Mouse (Mus musculus) embryonic facial prominence, embryonic 10.5 days (tissue): ENCODE measurements around the gene Gm11011. TPM values are rescaled to one million over a fixed set of nuclear protein-coding genes. Genes with fewer than 3 reads are reported as not detected.

Experiments
- DNase-seq: peaks from one replicate; pipeline ENCODE4 v3.0.0-alpha.2; 2017; ENCODE audit warnings: low spot score
- H3K27ac ChIP-seq: fragments of 300-500 bp; sonication (generic); replicated peaks from 2 replicates; pipeline ENCODE4 v1.5.1; 2016; ENCODE audit warnings: mild to moderate bottlenecking
- H3K27me3 ChIP-seq: fragments of 300-500 bp; sonication (generic); replicated peaks from 2 replicates; pipeline ENCODE4 v1.6.1; 2016; ENCODE audit warnings: low read depth, mild to moderate bottlenecking; ENCODE audit not compliant: poor library complexity, severe bottlenecking
- H3K36me3 ChIP-seq: fragments of 300-500 bp; sonication (generic); replicated peaks from 2 replicates; pipeline ENCODE4 v1.6.1; 2016; ENCODE audit warnings: mild to moderate bottlenecking, moderate library complexity
- H3K4me1 ChIP-seq: fragments of 300-500 bp; sonication (generic); 2 replicates; pipeline ENCODE4 v1.6.1; 2016
- H3K4me3 ChIP-seq: fragments of 300-500 bp; sonication (generic); 2 replicates; pipeline ENCODE4 v1.5.1; 2016; ENCODE audit warnings: mild to moderate bottlenecking, moderate library complexity
- H3K9me3 ChIP-seq: fragments of 300-500 bp; sonication (generic); 2 replicates; pipeline ENCODE4 v1.6.1; 2016; ENCODE audit warnings: mild to moderate bottlenecking
- WGBS: fragments of 180-500 bp; shearing (Covaris S2); methylation state at CpG from one replicate; pipeline ENCODE4 v1.1.7; 2016; 5-methylcytosine and 5-hydroxymethylcytosine counted together
- polyA plus RNA-seq: library from polyadenylated mRNA; unstranded; fragments of >200 nt; fragmentation: Nextera tagmentation; extraction: Ambion mirVana; gene quantifications from 2 replicates; pipeline ENCODE4 v1.2.1, GENCODE M21; 2016

The Gm11011 gene
- polyA plus RNA-seq, 1 experiment from 2014 or later: not detected

DNA sequence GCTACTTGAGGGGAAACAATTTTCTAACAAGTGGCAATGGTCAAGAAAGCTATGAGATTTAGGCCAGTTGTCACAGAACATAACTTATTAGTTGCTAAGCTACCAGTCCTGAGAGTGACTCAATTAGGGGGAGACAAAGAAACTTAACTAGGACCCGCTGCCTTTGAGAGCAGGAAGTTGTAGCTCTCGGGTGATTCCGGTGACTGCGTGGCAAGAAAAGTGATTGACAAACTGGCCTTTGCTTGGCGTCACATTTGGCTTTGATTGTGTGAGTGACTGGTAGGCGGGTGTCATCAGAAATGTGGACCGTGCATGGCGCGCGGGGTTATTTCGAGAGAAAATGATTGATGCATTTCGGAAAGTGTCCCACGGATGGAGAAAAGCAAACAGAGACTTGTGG lies 22.4 kb upstream of the Gm11011 start:
- peak; percentile 39 for DNase-seq
- Histone ChIP-seq H3K4me1 (peaks cover 43% of the 10 kb centered on the region), H3K4me3 (no peak overlapping the region), H3K27ac (peak overlapping the region; percentile 12; the same call in 1 of the 2 replicates), H3K9me3 (no peaks in the 10 kb centered on the region), H3K27me3 (no peaks in the 10 kb centered on the region), H3K36me3 (no peaks in the 10 kb centered on the region)
- WGBS: 41% methylated on average over 13 of the region's 13 CpGs

DNA sequence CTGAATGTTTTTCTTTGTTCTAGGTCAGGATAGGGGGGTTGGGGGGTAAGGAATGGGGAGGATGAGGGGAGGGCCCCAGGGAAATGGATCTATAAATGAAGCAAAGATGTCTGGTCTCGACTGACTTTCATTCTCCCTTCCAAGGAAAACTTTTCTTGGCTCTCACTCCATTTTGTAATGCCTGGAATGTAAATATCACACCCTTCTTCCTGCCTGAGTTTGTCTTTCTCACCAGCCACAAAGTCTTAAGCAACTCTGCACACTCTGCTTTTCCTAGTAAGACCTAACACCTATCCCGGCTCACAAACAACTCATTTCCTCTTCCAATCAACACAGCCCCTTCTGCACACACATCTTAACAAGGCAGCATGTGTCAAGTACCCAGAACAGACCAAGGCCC lies 20.2 kb upstream of the Gm11011 start:
- H3K4me1 ChIP-seq: peaks cover 43% of the 10 kb centered on the region
- 48% methylated on average over 2 of the region's 2 CpGs for WGBS

DNA sequence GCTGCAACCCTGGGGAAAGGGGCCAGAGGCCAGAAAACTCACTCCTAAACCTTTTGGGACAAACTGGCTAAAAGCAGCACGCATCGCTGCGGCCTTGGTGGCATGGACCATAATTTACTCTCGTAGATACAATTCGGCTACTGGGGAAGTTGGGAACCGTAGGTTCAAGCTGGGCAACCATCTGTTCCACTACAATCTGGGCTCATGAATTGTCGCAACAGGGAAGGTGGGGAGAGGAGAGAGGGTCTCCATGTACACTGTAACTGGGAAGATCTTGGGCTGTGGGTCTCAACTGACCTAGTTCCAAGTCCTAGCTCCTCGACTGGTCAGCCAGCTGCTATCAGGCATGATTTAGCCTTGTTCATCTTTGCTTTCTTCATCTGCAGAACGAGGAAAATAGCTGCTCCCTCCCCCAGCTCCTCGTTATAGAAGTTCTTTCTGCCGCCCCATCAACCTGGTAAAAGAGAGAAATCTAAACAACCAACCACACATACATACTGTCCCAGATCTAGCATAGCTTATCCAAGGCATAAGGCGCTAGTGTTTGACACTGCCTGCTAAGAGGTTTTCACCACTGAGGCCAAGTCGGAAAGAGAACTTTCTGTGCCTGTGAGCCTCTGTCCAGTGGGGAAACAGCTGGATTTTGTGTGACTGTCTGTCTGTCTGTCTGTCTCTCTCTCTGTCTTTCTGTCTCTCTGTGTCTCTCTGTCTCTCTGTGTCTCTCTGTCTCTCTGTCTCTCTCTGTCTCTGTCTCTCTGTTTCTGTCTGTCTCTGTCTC lies 19.5 kb upstream of the Gm11011 start:
- peaks cover 39% of the 10 kb centered on the region for H3K4me1 ChIP-seq
- H3K36me3 ChIP-seq: no peaks in the 10 kb centered on the region
- DNase-seq: no peak
- no peak overlapping the region for H3K4me3 ChIP-seq
- 83% methylated on average over 13 of the region's 13 CpGs for WGBS
- H3K27ac ChIP-seq: no peak overlapping the region
- no peaks in the 10 kb centered on the region for H3K27me3 ChIP-seq
- no peaks in the 10 kb centered on the region for H3K9me3 ChIP-seq

More for the DNA sequence above, 20.2 kb upstream of the Gm11011 start:
- Histone ChIP-seq H3K36me3 (no peaks in the 10 kb centered on the region), H3K9me3 (no peaks in the 10 kb centered on the region), H3K27me3 (no peaks in the 10 kb centered on the region), H3K27ac (no peak overlapping the region), H3K4me3 (no peak overlapping the region)
- DNase-seq: no peak

DNA sequence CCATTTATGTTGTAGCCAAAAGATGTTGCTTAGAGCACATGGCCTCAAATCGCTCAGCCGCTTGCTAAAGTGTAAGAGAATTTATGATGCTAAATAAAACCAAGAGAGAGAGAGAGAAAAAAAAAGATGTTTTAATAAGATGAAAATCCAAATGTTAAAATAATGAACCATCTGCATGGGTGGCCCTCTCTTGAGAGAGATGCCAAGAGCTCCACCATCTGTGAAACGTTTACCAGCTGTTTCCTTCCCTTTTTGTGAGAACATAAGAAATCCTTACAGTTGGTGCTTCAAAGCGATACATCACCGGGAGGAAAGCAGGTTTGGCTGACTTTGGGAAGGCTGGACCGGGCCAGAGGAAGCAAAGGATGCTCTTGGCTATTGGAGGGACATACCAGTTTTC lies 12.6 kb upstream of the Gm11011 start:
- Histone ChIP-seq H3K27ac (no peak overlapping the region), H3K4me3 (no peak overlapping the region), H3K27me3 (no peaks in the 10 kb centered on the region), H3K4me1 (peaks cover 3% of the 10 kb centered on the region; the same call in 1 of the 2 replicates), H3K9me3 (no peaks in the 10 kb centered on the region), H3K36me3 (no peaks in the 10 kb centered on the region)
- DNase-seq: no peak
- 80% methylated on average over 6 of the region's 6 CpGs for WGBS

DNA sequence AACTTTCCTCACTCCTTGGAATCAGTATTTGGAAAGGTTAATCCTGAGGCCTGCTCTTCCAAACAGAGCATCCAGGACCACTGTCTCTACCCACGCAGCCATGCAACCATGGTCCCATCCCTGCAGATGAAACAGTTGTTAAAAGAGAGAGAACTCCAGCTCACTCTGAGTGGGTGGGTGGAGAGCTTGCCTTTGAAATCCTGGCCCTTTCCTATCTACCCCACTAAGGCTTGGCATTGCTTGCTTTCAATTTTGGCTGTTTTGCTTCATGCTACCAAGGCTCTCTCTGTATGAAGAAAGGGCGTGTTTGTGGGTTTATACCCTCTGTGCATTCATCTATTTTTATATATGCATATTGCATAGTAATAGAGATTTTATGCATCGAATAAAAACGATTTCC lies 12.0 kb upstream of the Gm11011 start:
- peaks cover 3% of the 10 kb centered on the region; the same call in 1 of the 2 replicates for H3K4me1 ChIP-seq
- DNase-seq: no peak
- no peaks in the 10 kb centered on the region for H3K9me3 ChIP-seq
- no peaks in the 10 kb centered on the region for H3K27me3 ChIP-seq
- no peak overlapping the region for H3K27ac ChIP-seq
- no peak overlapping the region for H3K4me3 ChIP-seq
- 94% methylated on average over 4 of the region's 4 CpGs for WGBS
- no peaks in the 10 kb centered on the region for H3K36me3 ChIP-seq

DNA sequence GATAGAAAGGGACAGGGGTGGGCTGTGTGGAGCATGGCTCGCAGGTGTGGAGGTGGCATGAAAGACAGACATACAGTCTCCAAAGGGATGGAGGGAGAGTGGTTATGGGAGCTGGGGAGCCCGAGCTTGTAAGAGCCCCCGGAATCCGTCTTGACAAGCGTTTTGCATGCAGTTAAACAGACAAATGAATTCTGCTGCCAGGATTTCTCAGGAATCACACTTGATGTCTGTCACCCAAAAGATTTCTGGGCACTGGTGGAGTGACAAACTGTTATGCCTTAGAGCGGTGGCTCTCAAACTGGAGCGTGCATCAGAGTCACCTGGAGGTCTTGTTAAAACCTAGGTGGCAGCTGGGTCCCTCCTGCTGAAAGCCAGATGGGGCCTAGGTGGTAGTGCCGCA lies 10.4 kb upstream of the Gm11011 start:
- no peak overlapping the region for H3K4me3 ChIP-seq
- no peaks in the 10 kb centered on the region for H3K9me3 ChIP-seq
- H3K27me3 ChIP-seq: no peaks in the 10 kb centered on the region
- no peak overlapping the region for H3K27ac ChIP-seq
- no peaks in the 10 kb centered on the region for H3K36me3 ChIP-seq
- WGBS: 91% methylated on average over 8 of the region's 8 CpGs
- H3K4me1 ChIP-seq: peaks cover 3% of the 10 kb centered on the region; the same call in 1 of the 2 replicates
- DNase-seq: no peak

DNA sequence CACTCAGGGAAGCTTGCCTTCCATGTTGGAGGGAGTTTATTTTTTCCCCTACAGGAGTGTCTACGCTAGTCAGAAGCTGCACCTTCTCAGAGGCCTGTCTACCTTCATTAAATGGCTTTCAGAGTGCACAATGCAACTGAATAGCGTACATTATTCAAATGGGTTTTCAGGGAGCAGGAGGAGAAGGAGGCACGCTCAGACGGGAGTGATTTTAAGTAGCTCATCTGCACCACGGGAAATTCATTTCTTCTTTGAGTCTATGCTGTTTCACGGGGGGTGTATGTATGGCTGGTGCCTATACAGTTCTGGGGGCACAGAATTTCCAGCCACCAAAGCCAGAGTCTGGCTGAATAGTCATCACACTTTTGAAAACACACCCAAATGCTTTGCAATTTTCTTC lies 9.8 kb upstream of the Gm11011 start:
- H3K27ac ChIP-seq: no peak overlapping the region
- peaks cover 3% of the 10 kb centered on the region; the same call in 1 of the 2 replicates for H3K4me1 ChIP-seq
- WGBS: 81% methylated on average over 6 of the region's 6 CpGs

DNA sequence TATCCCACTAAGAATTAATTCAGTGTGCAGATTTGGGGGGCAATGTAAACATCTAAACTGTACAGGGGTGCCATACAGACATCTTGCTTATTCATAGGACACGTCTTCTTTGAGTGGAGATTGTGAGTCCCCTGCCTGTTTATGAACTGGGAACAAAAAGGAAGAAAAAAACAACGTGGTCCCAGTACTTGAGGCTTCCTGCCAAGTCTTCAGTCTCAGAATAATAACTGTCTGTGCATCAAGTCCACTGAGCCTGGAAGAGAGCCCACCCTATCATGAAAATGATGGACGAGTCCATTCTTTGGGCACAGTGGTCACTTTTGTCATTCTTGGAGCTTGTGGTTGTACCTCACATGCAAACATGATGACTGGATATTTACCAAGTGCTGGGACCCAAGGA lies 6.2 kb upstream of the Gm11011 start:
- no peak overlapping the region for H3K4me3 ChIP-seq
- WGBS: 79% methylated on average over 3 of the region's 3 CpGs
- no peaks in the 10 kb centered on the region for H3K36me3 ChIP-seq
- no peak overlapping the region for H3K27ac ChIP-seq
- no peaks in the 10 kb centered on the region for H3K27me3 ChIP-seq
- no peaks in the 10 kb centered on the region for H3K9me3 ChIP-seq
- H3K4me1 ChIP-seq: peaks cover 16% of the 10 kb centered on the region
- no peak for DNase-seq

More for the DNA sequence above, 9.8 kb upstream of the Gm11011 start:
- H3K4me3 ChIP-seq: no peak overlapping the region
- DNase-seq: no peak
- H3K9me3 ChIP-seq: no peaks in the 10 kb centered on the region
- H3K36me3 ChIP-seq: no peaks in the 10 kb centered on the region
- no peaks in the 10 kb centered on the region for H3K27me3 ChIP-seq

DNA sequence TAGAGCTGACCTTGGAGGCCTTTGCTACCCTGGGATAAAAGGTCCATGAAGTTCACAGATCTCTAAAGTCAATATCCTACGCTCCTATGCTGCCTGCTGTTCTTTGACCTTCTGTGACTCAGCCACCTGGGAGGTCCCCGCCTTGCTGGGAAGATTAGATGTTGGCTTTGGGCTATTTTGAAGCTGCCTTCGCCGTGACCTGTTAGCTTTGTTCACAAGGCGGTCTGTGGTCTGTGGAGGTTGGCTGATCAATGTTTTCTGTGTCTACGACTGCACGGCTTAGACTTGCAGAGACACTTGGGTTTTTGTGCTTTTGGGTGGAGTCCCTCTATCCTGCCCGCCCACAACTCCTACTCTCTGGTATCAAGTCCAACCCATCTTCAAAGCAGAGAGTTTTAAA lies 2.9 kb upstream of the Gm11011 start:
- H3K27me3 ChIP-seq: no peaks in the 10 kb centered on the region
- peaks cover 30% of the 10 kb centered on the region for H3K4me1 ChIP-seq
- peak; percentile 23 for DNase-seq
- H3K4me3 ChIP-seq: no peak overlapping the region
- H3K9me3 ChIP-seq: no peaks in the 10 kb centered on the region
- no peaks in the 10 kb centered on the region for H3K36me3 ChIP-seq
- H3K27ac ChIP-seq: no peak overlapping the region
- WGBS: 54% methylated on average over 8 of the region's 8 CpGs

DNA sequence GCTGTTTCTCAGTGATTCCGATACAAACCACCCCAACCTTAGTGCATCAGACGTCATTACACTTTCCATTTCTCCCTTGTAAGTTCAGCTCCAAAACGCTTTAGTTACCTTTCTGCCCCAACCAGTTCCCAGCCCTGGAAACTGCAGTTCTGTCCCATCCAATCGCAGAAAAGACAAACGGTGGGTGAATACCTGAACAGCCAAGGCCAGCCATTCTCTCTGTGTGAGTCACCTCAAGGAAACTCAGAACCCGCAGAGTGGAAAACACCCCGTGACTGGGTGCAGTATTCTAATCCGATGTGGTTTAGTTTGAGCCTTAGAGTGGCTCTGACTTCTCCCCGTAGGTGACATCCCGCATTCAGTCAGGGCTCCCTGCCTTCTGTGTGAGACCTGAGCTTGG lies 2.2 kb upstream of the Gm11011 start:
- no peaks in the 10 kb centered on the region for H3K27me3 ChIP-seq
- H3K4me1 ChIP-seq: peaks cover 37% of the 10 kb centered on the region
- H3K4me3 ChIP-seq: no peak overlapping the region
- 89% methylated on average over 10 of the region's 10 CpGs for WGBS
- DNase-seq: no peak
- no peaks in the 10 kb centered on the region for H3K9me3 ChIP-seq
- no peaks in the 10 kb centered on the region for H3K36me3 ChIP-seq
- no peak overlapping the region for H3K27ac ChIP-seq

DNA sequence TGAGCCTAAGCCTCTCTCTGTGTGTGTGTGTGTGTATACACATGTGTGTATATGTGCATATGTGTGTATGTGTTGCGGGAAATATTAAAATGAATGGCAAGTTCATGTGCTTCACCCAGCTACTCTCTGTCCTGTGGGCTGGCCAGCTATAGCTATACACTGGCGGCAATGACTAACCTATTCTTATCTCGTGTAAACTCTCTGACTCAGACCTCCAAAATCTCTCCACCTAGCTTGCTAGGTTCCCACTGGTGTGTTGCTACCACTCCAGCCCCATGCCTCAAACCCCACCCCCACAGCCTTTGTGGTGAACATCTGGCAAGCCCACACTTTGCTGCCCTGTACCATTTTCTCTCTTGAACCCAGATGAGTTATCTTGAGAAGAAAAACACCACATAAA lies 857 bp downstream of the Gm11011 start:
- Histone ChIP-seq H3K36me3 (no peaks in the 10 kb centered on the region), H3K9me3 (no peaks in the 10 kb centered on the region), H3K4me3 (no peak overlapping the region), H3K27ac (no peak overlapping the region), H3K27me3 (no peaks in the 10 kb centered on the region), H3K4me1 (peaks cover 38% of the 10 kb centered on the region)
- 93% methylated on average over 3 of the region's 3 CpGs for WGBS
- DNase-seq: no peak

DNA sequence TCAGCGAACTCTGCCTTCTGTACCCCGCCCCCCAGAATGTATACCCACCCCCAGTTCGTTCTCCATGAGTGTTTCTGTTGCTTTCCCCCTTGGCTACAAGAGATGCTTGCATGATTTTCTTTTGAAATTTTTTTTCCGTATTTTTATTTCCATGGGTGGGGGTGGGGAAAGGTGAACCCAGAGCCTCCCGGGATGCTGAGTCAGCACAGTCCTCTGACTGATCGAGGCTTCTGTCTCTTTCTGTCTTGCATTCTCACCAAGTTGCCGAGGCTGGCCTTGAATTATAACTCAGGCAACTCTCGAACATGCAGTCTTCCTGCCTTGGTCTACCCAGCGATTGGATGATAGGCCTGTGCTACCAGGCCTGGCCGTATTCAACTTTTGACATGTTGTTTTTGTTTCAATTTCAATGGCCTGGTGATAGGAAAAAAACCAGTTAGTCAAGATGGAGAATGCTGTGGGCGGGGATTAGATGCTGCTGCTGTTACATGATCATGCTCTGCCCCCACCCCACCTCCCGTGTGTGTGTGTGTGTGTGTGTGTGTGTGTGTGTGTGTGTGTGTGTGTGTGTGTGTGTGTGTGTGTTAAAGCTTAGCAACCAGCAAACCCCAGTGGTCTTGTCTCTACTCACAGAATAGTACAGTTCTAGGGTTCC lies 1.8 kb downstream of the Gm11011 start:
- no peak overlapping the region for H3K4me3 ChIP-seq
- H3K27me3 ChIP-seq: no peaks in the 10 kb centered on the region
- no peaks in the 10 kb centered on the region for H3K9me3 ChIP-seq
- WGBS: 78% methylated on average over 12 of the region's 12 CpGs
- H3K36me3 ChIP-seq: no peaks in the 10 kb centered on the region
- no peak overlapping the region; the same call in 1 of the 2 replicates for H3K27ac ChIP-seq
- peaks cover 32% of the 10 kb centered on the region for H3K4me1 ChIP-seq
- DNase-seq: peak; percentile 28
